Mouse (Mus musculus): ENCODE data around the gene Parp12. TPM values are rescaled to one million over a fixed set of nuclear protein-coding genes. Genes with fewer than 3 reads are reported as not detected.

The Parp12 gene
- polyA plus RNA-seq, 1 experiment: 51.8 TPM

DNA sequence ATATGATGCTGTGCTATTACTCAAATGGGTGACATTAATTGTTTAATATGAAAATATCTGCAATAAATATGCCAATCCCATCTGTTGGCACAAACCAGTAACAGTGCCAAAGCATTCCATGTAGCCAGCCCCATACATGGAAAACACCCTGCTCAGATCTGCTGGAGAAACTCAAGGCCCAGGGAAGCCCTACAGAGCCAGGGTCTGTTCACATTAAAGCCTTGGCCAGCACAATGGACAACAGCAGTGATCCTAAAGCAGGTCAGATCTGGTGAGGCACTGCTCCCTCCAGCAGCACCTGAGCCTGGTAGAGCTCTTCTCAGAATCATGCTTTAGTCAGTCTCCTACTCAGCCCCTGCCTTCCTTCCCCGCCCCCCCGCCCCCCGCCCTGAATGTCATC lies 5.0 kb downstream of the Parp12 start:
- TF ChIP-seq CTCF (IDR thresholded peaks at IDR 0.05; ENCODE audit: insufficient read depth, low read length) (no peak), POLR2A (IDR thresholded peaks at IDR 0.05; ENCODE audit: borderline replicate concordance, extremely low read depth, low read depth, low read length) (no peak)
- peaks cover 16% of the 10 kb centered on the region for H3K4me1 ChIP-seq (ENCODE audit: control insufficient read depth, insufficient read depth, low read length)
- no peak overlapping the region for H3K4me3 ChIP-seq (replicated peaks; ENCODE audit: extremely low read depth, low read depth, low read length)
- DNase-seq: no peak
- 91% methylated on average over 3 of the region's 3 CpGs for WGBS

- WGBS: 93% methylated on average over 3 of the region's 3 CpGs
- no peak for TF ChIP-seq CTCF (IDR thresholded peaks at IDR 0.05; ENCODE audit: insufficient read depth, low read length)
- TF ChIP-seq POLR2A (IDR thresholded peaks at IDR 0.05; ENCODE audit: borderline replicate concordance, extremely low read depth, low read depth, low read length): no peak
Observed at GRCm38 (mm10) chr6:39112701-39113100, 5.4 kb downstream of the Parp12 start.

GRCm38 (mm10) chr6:39106812-39107211 lies 11.3 kb downstream of the Parp12 start:
- no peak for TF ChIP-seq POLR2A (IDR thresholded peaks at IDR 0.05; ENCODE audit: borderline replicate concordance, extremely low read depth, low read depth, low read length)
- TF ChIP-seq CTCF (IDR thresholded peaks at IDR 0.05; ENCODE audit: insufficient read depth, low read length): peak; percentile 12; the same call in 1 of the 2 replicates
- Histone ChIP-seq H3K4me3 (replicated peaks; ENCODE audit: extremely low read depth, low read depth, low read length) (no peak overlapping the region), H3K4me1 (ENCODE audit: control insufficient read depth, insufficient read depth, low read length) (no peaks in the 10 kb centered on the region)
- 67% methylated on average over 2 of the region's 2 CpGs for WGBS
- no peak for DNase-seq

More at GRCm38 (mm10) chr6:39112701-39113100, 5.4 kb downstream of the Parp12 start:
- no peak overlapping the region for H3K4me3 ChIP-seq (replicated peaks; ENCODE audit: extremely low read depth, low read depth, low read length)
- peaks cover 16% of the 10 kb centered on the region for H3K4me1 ChIP-seq (ENCODE audit: control insufficient read depth, insufficient read depth, low read length)
- DNase-seq: no peak

DNA sequence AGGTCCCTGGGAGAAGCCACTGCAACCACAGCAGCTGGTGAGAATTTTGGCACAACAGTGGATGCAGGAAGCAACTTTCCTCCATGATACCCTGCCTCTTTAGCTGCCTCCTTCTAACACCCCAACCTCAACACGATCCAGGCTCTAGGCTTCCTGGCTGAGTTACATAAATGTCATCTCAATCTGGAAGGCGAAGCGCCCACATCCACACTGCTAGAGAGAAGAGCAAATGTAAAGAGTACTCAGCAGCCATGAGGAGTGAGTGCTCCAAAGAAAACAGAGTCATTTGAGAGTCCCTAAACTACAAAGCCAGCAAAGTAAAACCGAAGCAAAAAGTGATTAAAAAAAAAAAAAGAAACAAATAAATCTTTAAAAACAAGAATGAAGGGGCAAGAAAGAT lies 13.5 kb downstream of the Parp12 start:
- WGBS: 73% methylated on average over 4 of the region's 4 CpGs
- no peak for TF ChIP-seq CTCF (IDR thresholded peaks at IDR 0.05; ENCODE audit: insufficient read depth, low read length)
- no peak for TF ChIP-seq POLR2A (IDR thresholded peaks at IDR 0.05; ENCODE audit: borderline replicate concordance, extremely low read depth, low read depth, low read length)
- DNase-seq: no peak
- Histone ChIP-seq H3K4me3 (replicated peaks; ENCODE audit: extremely low read depth, low read depth, low read length) (no peak overlapping the region), H3K4me1 (ENCODE audit: control insufficient read depth, insufficient read depth, low read length) (no peaks in the 10 kb centered on the region)

DNA sequence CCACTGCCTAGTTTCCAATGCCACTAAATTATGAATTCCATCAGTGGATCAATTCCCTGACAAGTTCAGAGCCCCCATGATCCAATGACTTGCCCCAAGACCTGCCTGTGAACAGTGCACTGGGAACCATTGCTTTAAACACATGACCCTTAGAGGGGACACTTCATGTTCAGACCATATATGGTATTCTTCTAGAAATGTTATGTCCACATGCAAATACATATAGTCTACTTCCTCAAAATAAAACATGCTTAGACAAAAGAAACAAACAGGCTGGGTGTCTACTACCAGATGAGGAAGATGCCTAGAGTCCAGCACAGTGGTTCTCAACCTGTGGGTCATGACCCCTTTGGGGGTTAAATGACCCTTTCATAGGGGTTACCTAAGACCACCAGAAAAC lies 41.7 kb downstream of the Parp12 start:
- no peak for TF ChIP-seq POLR2A (IDR thresholded peaks at IDR 0.05; ENCODE audit: borderline replicate concordance, extremely low read depth, low read depth, low read length)
- no peak for TF ChIP-seq CTCF (IDR thresholded peaks at IDR 0.05; ENCODE audit: insufficient read depth, low read length)
- no peak for DNase-seq
- no peak overlapping the region for H3K4me3 ChIP-seq (replicated peaks; ENCODE audit: extremely low read depth, low read depth, low read length)
- H3K4me1 ChIP-seq (ENCODE audit: control insufficient read depth, insufficient read depth, low read length): no peaks in the 10 kb centered on the region

DNA sequence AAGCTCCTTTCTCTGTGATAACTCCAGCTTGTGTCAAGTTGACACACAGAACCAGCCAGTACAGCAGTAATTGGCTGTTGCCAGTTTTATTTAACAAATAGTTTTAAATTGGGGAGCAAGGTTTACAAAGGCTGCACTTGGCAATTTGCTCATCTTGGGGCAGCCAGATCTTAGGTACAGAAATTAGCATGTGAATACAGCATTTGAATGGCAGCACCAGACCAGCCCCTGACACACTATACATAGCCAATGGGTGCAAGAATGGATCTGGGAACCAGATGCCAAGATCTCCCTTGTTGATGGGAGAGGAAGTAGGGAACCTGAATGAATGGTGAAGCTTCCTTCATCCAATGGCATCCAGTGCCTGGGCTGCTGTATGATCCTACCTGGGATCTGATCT lies 44.0 kb downstream of the Parp12 start:
- Histone ChIP-seq H3K4me1 (ENCODE audit: control insufficient read depth, insufficient read depth, low read length) (no peaks in the 10 kb centered on the region), H3K4me3 (replicated peaks; ENCODE audit: extremely low read depth, low read depth, low read length) (no peak overlapping the region)
- DNase-seq: no peak
- TF ChIP-seq CTCF (IDR thresholded peaks at IDR 0.05; ENCODE audit: insufficient read depth, low read length) (no peak), POLR2A (IDR thresholded peaks at IDR 0.05; ENCODE audit: borderline replicate concordance, extremely low read depth, low read depth, low read length) (no peak)

GRCm38 (mm10) chr6:39072664-39073063 lies 45.5 kb downstream of the Parp12 start:
- TF ChIP-seq CTCF (IDR thresholded peaks at IDR 0.05; ENCODE audit: insufficient read depth, low read length): no peak
- TF ChIP-seq POLR2A (IDR thresholded peaks at IDR 0.05; ENCODE audit: borderline replicate concordance, extremely low read depth, low read depth, low read length): no peak
- Histone ChIP-seq H3K4me1 (ENCODE audit: control insufficient read depth, insufficient read depth, low read length) (no peaks in the 10 kb centered on the region), H3K4me3 (replicated peaks; ENCODE audit: extremely low read depth, low read depth, low read length) (no peak overlapping the region)
- DNase-seq: no peak
- 51% methylated on average over 5 of the region's 5 CpGs for WGBS

DNA sequence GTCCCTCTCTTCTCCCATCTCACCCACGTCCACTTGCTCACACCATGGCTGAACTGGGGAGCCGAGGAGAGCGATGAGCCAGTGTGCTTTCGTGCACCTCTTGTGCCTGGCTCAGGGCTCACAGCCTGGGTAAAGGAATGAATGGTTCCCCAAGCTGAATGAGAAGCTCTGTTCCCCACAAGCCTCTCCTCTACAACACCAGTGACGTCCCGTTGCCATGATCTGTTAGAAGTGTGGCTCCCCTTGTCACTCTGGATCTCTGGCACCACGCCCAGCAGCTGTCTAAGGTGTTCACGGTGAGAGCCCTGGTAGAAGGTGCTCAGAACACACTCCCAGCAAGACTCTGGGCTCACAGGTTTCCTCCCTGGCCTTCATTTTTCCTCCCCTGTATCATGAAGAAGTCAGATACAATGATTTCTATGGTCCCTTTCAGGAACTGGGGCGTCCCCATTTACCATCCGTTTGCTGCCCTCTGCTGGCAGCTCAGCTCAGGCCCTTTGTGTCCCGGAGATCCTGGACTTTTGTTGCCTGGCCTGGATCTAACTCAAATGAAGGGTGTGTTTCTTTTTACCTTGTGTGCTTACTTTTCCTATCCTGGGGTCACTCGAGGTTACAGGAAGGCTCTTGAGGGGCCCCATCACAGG lies 51.1 kb downstream of the Parp12 start:
- peaks cover 4% of the 10 kb centered on the region; the same call in 1 of the 2 replicates for H3K4me1 ChIP-seq (ENCODE audit: control insufficient read depth, insufficient read depth, low read length)
- DNase-seq: peak; percentile 78
- peak; percentile 91 for TF ChIP-seq CTCF (IDR thresholded peaks at IDR 0.05; ENCODE audit: insufficient read depth, low read length)
- no peak for TF ChIP-seq POLR2A (IDR thresholded peaks at IDR 0.05; ENCODE audit: borderline replicate concordance, extremely low read depth, low read depth, low read length)
- no peak overlapping the region for H3K4me3 ChIP-seq (replicated peaks; ENCODE audit: extremely low read depth, low read depth, low read length)
- 40% methylated on average over 12 of the region's 12 CpGs for whole genome bisulfite sequencing

DNA sequence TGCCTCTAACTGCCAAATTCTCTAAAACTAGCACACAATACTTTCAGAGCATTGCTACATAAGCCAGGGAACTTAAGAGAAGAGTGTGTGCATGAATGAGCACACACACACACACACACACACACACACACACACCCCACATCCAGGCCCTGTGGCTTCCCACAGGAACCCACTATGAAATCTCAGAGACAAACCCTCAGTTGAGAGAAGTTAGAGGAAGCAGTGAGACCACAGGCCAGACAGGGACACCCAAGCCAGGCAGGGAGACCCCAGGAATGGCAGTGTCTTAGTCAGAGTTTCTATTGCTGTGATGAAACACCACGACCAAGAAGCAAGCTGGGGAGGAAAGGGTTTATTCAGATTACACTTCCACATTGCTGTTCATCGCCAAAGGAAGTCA lies 54.6 kb downstream of the Parp12 start:
- Histone ChIP-seq H3K4me1 (ENCODE audit: control insufficient read depth, insufficient read depth, low read length) (peaks cover 15% of the 10 kb centered on the region), H3K4me3 (replicated peaks; ENCODE audit: extremely low read depth, low read depth, low read length) (no peak overlapping the region)
- no peak for TF ChIP-seq CTCF (IDR thresholded peaks at IDR 0.05; ENCODE audit: insufficient read depth, low read length)
- TF ChIP-seq POLR2A (IDR thresholded peaks at IDR 0.05; ENCODE audit: borderline replicate concordance, extremely low read depth, low read depth, low read length): no peak
- DNase-seq: no peak
- 54% methylated on average over 2 of the region's 2 CpGs for WGBS

DNA sequence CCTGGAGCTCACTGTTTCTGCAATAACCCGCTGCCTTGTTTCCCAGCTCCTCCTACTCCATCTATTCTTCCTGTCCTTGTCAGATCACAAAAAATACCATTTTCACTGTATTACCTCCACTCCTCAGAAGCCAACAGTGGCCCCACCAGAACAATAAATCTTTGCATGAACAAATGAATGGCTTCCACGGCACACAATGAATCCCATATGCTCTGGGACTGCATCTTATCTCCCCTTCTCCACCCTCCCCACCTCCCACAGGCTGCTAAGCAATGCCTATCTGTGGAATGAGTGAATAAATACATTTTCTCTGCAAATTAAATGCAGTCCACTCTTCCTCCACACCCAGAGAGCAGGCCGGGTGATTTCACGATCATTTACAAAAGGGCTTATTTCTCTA lies 57.0 kb downstream of the Parp12 start:
- WGBS: 69% methylated on average over 4 of the region's 4 CpGs
- no peak for TF ChIP-seq POLR2A (IDR thresholded peaks at IDR 0.05; ENCODE audit: borderline replicate concordance, extremely low read depth, low read depth, low read length)
- TF ChIP-seq CTCF (IDR thresholded peaks at IDR 0.05; ENCODE audit: insufficient read depth, low read length): no peak

More for the DNA sequence above, 57.0 kb downstream of the Parp12 start:
- no peak overlapping the region for H3K4me3 ChIP-seq (replicated peaks; ENCODE audit: extremely low read depth, low read depth, low read length)
- peaks cover 12% of the 10 kb centered on the region for H3K4me1 ChIP-seq (ENCODE audit: control insufficient read depth, insufficient read depth, low read length)
- DNase-seq: no peak

Measured in lung, adult 2 months (tissue).